Mouse (Mus musculus) megakaryocyte, embryonic 14.5 days (primary cell): ENCODE measurements around the gene Dgkh.

Experiments
- FLI1 ChIP-seq: IDR thresholded peaks from 2 replicates; pipeline ENCODE4 v1.6.1; 2012; ENCODE audit warnings: low read length, inconsistent platforms, mixed read lengths
- GATA1 ChIP-seq: IDR thresholded peaks from 3 replicates; pipeline ENCODE4 v1.6.1; 2012; ENCODE audit warnings: mixed read lengths, low read length, inconsistent platforms, borderline replicate concordance

DNA sequence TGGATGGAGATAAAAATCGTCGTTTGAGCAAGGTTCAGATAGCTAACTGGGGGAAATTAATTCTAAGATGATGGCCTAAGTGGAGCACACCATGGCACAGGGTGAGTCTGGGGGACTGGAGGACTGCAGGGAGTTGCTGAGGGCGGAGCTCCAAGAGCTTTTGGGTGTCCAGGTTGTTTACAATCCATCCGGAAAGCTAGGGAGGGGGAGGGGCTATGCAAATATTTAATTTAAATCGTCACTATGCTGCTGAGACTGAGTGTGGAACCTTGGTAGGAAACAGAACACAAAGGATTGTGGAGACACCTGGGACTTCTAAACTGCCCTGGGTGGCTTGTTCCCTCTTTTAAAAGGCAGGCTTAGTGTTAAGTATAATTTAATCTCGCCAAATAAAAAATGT lies 42.6 kb upstream of the Dgkh start:
- TF ChIP-seq GATA1 (no peak), FLI1 (no peak)
